Mouse (Mus musculus): ENCODE measurements around the gene Nhej1.

- no peak for TF ChIP-seq CTCF (IDR thresholded peaks at IDR 0.05; ENCODE audit: borderline replicate concordance, insufficient read depth, low read depth, low read length)
- no peak for TF ChIP-seq POLR2A (IDR thresholded peaks at IDR 0.05; ENCODE audit: borderline replicate concordance, insufficient read depth, low read length)
These were observed 102.8 kb downstream of the Nhej1 start for GRCm38 (mm10) chr1:75022216-75022615.

All from cerebellum, adult 2 months (tissue).